Mouse (Mus musculus) kidney, embryonic 16.5 days (tissue): Measurements from ENCODE around the gene Arpc5l. TPM values are rescaled to one million over a fixed set of nuclear protein-coding genes. Genes with fewer than 3 reads are reported as not detected.

Experiments used
- ATAC-seq: fragments of 200-750 bp; cut with Nextera tagmentation; 2 replicates; pipeline ENCODE4 v1.8.0; 2017; ENCODE audit warnings: moderate TSS enrichment; ENCODE audit not compliant: low FRiP score, low TSS enrichment
- H3K27ac ChIP-seq: fragments of 300-500 bp; sonication (generic); 2 replicates; pipeline ENCODE4 v1.5.1; 2014; ENCODE audit warnings: low read length
- H3K27me3 ChIP-seq: fragments of 300-500 bp; sonication (generic); 2 replicates; pipeline ENCODE4 v1.6.1; 2014; ENCODE audit warnings: low read length, control low read depth, mixed read lengths; ENCODE audit not compliant: insufficient read depth
- H3K36me3 ChIP-seq: fragments of 300-500 bp; sonication (generic); 2 replicates; pipeline ENCODE4 v1.6.1; 2014; ENCODE audit warnings: low read length, control low read depth, mixed read lengths; ENCODE audit not compliant: insufficient read depth
- H3K4me1 ChIP-seq: fragments of 300-500 bp; sonication (generic); 2 replicates; pipeline ENCODE4 v1.6.1; 2014; ENCODE audit warnings: low read length, control low read depth, mixed read lengths; ENCODE audit not compliant: insufficient read depth
- H3K4me2 ChIP-seq: fragments of 300-500 bp; sonication (generic); replicated peaks from 2 replicates; pipeline ENCODE4 v1.6.1; 2014; ENCODE audit warnings: low read depth, low read length
- H3K4me3 ChIP-seq: fragments of 300-500 bp; sonication (generic); 2 replicates; pipeline ENCODE4 v1.5.1; 2014; ENCODE audit warnings: mild to moderate bottlenecking, low read length
- H3K9ac ChIP-seq: fragments of 300-500 bp; sonication (generic); replicated peaks from 2 replicates; pipeline ENCODE4 v1.6.1; 2014; ENCODE audit warnings: low read length
- H3K9me3 ChIP-seq: fragments of 300-500 bp; sonication (generic); 2 replicates; pipeline ENCODE4 v1.6.1; 2016; ENCODE audit warnings: low read length, control low read depth
- WGBS: fragments of 180-500 bp; shearing (Covaris S2); extraction: QIAGEN DNeasy Blood & Tissue Kit; methylation state at CpG from one replicate; pipeline ENCODE4 v1.1.7; 2014; 5-methylcytosine and 5-hydroxymethylcytosine counted together
- polyA plus RNA-seq: library from polyadenylated mRNA; unstranded; fragments of >200 nt; fragmentation: Nextera tagmentation; extraction: Ambion mirVana; gene quantifications from 2 replicates; pipeline ENCODE4 v1.2.1, GENCODE M21; 2015

Gene Arpc5l
- polyA plus RNA-seq, 1 experiment from 2014 or later: 114 TPM

DNA sequence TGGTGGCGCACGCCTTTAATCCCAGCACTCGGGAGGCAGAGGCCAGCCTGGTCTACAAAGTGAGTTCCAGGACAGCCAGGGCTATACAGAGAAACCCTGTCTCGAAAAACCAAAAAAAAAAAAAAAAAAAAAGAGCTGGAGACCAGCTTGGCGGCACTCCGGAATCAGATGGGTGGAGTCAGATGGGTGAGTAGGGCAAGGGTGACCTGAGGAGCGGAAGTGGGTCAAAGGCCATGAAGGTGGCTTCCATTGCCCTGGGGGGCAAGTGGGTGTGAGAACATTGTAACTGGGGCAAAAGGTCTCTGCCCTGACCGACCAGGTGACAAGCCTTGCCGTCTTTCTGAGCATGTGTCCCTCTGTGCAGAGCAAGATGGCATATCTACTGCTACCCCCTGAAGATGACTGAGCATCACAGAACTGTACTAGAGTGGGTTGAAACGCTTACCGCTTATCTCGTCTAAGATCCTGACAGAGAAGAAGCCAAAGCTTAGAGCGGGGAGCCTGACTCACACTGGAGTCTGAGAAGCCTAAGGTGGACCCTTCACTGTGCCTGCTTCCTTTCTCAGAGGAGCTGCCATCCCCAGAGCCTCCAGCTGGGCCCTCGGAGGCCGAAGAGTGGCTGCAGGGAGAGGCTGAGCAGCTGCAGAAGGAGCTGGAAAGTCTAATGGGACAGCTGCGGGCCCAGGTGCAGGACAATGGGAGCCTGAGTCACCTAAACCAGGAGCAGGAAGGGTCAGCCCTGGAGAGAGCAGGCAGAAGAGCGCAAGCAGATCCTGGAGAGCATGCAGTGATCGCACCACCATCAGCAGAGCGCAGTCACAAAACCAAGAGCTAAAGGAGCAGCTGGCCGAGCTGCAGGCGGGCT is 29.0 kb upstream of the Arpc5l start:
- Histone ChIP-seq H3K27ac (no peak overlapping the region), H3K9ac (no peak overlapping the region), H3K4me3 (no peak overlapping the region), H3K36me3 (no peaks in the 10 kb centered on the region), H3K27me3 (no peaks in the 10 kb centered on the region), H3K4me2 (no peak overlapping the region), H3K4me1 (no peaks in the 10 kb centered on the region), H3K9me3 (no peaks in the 10 kb centered on the region)
- WGBS: 80% methylated on average over 19 of the region's 21 CpGs
- no peak for ATAC-seq

DNA sequence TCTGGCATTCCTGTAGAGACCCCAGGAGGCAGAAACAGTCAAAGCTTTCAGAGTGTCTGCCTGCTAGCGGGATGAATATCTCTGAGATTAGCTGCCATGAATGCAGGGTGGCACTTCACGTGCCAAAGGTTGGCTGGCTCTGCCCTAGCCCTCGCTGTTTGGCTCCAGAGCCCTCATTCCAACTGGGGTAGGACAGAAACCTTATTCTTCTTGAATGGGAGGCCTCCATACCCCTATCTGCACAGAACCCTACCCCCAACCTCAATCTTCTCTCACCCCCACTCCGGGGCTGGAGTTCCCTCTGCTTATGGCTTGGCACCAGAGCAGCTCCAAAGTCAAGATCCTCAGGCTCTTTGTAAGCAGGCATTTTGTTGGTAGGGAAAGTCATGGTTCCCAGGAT is 27.3 kb upstream of the Arpc5l start:
- Histone ChIP-seq H3K9ac (no peak overlapping the region), H3K4me1 (no peaks in the 10 kb centered on the region), H3K27me3 (no peaks in the 10 kb centered on the region), H3K4me3 (no peak overlapping the region), H3K36me3 (no peaks in the 10 kb centered on the region), H3K27ac (no peak overlapping the region), H3K9me3 (no peaks in the 10 kb centered on the region), H3K4me2 (no peak overlapping the region)
- ATAC-seq: no peak
- 82% methylated on average over 4 of the region's 4 CpGs for WGBS

DNA sequence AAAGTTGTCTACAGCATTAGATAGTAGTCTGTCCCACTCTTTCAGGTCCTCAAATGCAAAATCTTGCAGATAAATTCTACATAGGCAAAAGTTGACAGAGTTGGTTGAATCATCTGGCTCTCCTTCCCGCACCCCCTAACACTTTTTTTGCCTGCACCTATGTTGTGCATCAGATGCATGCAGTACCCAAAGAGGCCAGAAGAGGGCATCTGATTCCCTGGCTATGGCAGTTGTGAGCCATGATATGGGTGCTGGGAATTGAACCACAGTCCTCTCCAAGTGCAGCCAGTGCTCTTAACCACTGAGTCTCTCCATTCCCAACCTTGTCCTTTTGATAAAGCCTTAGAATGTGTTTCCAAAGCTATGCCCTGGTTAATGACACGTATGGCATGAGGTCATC is 21.7 kb upstream of the Arpc5l start:
- Histone ChIP-seq H3K9ac (no peak overlapping the region), H3K4me3 (no peak overlapping the region), H3K4me2 (no peak overlapping the region), H3K9me3 (no peaks in the 10 kb centered on the region), H3K27me3 (no peaks in the 10 kb centered on the region), H3K27ac (no peak overlapping the region), H3K4me1 (no peaks in the 10 kb centered on the region), H3K36me3 (no peaks in the 10 kb centered on the region)
- no peak for ATAC-seq
- WGBS: 98% methylated on average over 2 of the region's 2 CpGs

DNA sequence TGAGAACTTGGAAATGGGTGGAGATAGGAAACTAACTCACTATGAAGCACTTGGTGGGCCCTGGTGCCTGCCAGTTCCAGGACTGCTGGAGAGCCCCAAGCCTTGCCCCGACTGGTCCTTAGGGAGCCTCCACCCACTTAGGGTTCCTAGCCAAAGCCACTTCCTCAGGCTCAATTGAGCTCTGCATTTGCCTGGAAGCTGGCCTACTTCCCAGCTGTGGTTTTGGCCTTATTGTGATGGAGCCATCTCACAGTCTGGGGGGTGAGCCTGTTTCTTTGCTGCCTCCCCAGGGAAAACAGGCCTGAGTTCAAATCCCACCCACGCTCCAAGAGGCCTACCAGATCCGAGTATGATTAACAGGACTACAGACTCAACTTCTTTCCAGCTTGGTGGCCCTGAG is 18.6 kb upstream of the Arpc5l start:
- H3K4me3 ChIP-seq: no peak overlapping the region
- H3K27me3 ChIP-seq: no peaks in the 10 kb centered on the region
- 76% methylated on average over 3 of the region's 3 CpGs for WGBS
- no peak overlapping the region for H3K27ac ChIP-seq
- no peaks in the 10 kb centered on the region for H3K4me1 ChIP-seq
- no peak for ATAC-seq
- no peaks in the 10 kb centered on the region for H3K9me3 ChIP-seq
- no peaks in the 10 kb centered on the region for H3K36me3 ChIP-seq
- no peak overlapping the region for H3K9ac ChIP-seq
- H3K4me2 ChIP-seq: no peak overlapping the region

DNA sequence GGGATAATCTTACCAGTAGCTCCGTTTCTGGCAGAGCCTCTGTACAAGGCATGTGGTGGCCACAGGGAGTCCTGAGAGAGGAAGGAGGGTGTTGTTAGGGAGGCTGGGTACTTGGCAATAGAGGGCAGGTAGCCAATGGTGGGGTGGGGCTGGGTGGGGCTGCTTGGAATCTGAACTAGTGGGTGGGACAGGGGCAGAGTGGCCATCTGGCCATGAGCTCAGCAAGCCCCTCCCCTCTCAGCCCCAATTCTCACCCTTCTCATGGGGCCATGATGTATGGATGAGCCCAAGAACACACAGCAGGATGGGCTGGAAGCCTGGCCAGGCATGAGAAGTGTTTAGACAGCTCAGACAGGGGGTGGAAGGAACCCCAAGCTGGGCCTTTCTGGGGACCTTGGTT is 17.8 kb upstream of the Arpc5l start:
- no peak for ATAC-seq
- no peaks in the 10 kb centered on the region for H3K27me3 ChIP-seq
- no peaks in the 10 kb centered on the region for H3K4me1 ChIP-seq
- H3K27ac ChIP-seq: no peak overlapping the region
- H3K9me3 ChIP-seq: no peaks in the 10 kb centered on the region
- no peaks in the 10 kb centered on the region for H3K36me3 ChIP-seq
- WGBS: 61% methylated on average over 1 of the region's 1 CpGs
- no peak overlapping the region for H3K9ac ChIP-seq
- H3K4me2 ChIP-seq: no peak overlapping the region
- no peak overlapping the region for H3K4me3 ChIP-seq

DNA sequence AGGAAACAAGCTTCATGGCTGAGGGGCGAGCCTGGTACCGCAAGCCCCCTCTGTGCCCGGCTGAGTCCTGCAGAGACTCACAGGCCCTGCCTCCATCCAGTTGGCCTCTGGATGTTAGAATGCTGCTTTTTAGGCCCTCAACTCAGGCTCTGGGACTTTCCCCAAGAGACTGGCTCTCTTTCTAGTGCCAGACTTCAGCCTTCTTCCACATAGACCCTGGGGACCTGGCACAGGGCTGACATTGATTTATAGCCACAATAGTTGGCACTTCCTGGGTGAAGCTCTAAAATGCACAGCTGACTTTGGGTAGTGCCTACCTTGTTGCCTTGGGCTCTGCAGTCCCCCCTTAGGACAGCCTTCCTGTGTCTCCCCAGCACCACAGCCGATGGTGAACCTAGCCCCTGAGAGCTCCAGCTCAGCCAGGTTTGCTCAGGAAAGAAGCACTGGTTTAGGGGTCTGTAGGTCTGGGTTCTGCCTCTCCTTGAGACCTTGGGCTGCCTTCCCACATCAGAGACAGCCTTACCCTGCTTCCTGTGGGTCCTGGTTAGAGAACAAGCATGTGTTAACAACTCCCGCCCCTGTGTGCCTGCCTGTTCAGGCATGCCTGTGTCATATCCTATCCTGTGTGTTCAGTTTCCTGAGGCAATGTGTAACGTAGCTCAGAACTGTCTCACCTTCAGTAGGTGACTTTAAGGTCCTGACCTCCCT is 17.2 kb upstream of the Arpc5l start:
- no peak overlapping the region for H3K4me2 ChIP-seq
- no peaks in the 10 kb centered on the region for H3K4me1 ChIP-seq
- H3K9me3 ChIP-seq: no peaks in the 10 kb centered on the region
- no peaks in the 10 kb centered on the region for H3K36me3 ChIP-seq
- WGBS: 84% methylated on average over 6 of the region's 6 CpGs
- no peak overlapping the region for H3K4me3 ChIP-seq
- no peak for ATAC-seq
- H3K27ac ChIP-seq: no peak overlapping the region
- no peak overlapping the region for H3K9ac ChIP-seq
- H3K27me3 ChIP-seq: no peaks in the 10 kb centered on the region

DNA sequence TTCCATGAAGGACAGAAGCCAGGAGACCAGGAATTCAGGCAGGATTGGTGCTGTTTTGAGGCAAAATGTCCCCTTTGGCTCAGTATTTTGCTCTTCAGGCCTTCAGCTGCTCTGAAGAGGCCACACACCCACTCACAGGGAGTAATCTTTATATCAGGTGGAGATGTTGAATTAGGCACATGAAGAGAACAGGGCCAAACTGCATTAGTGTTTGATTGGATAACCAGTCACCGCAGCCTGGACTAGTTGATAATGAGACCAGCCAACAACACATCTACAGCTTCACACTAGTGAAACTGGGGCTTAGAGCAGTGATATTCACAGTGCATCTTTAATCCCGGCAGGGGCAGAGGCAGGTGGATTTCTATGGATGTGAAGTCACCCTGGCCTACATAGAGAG is 16.2 kb upstream of the Arpc5l start:
- ATAC-seq: no peak
- Histone ChIP-seq H3K36me3 (no peaks in the 10 kb centered on the region), H3K9me3 (no peaks in the 10 kb centered on the region), H3K4me2 (no peak overlapping the region), H3K9ac (no peak overlapping the region), H3K4me1 (no peaks in the 10 kb centered on the region), H3K4me3 (no peak overlapping the region), H3K27me3 (no peaks in the 10 kb centered on the region), H3K27ac (no peak overlapping the region)
- WGBS: 93% methylated on average over 2 of the region's 2 CpGs

DNA sequence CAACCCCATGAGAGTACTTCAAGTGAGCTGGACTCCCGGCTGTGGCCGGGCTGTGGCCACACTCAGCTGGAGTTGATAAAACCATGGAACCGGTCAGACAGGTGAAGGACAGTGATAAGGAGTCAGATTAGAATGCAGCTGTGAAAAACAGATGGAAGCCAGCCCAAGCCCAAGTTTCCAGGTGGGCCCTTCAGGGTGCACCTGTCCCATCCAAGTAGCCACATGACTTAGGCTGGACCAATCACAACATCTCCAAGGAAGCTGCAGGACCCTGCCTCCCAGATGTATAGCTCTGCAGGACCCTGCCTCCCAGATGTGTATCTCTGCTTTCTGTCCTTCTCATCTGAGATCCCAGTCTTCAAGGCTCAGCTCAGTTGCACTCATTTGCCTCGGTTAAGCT is 13.1 kb upstream of the Arpc5l start:
- 74% methylated on average over 4 of the region's 4 CpGs for WGBS
- Histone ChIP-seq H3K4me1 (no peaks in the 10 kb centered on the region), H3K27me3 (no peaks in the 10 kb centered on the region), H3K4me3 (no peak overlapping the region), H3K27ac (no peak overlapping the region), H3K9ac (no peak overlapping the region), H3K36me3 (no peaks in the 10 kb centered on the region), H3K9me3 (no peaks in the 10 kb centered on the region), H3K4me2 (no peak overlapping the region)
- no peak for ATAC-seq

DNA sequence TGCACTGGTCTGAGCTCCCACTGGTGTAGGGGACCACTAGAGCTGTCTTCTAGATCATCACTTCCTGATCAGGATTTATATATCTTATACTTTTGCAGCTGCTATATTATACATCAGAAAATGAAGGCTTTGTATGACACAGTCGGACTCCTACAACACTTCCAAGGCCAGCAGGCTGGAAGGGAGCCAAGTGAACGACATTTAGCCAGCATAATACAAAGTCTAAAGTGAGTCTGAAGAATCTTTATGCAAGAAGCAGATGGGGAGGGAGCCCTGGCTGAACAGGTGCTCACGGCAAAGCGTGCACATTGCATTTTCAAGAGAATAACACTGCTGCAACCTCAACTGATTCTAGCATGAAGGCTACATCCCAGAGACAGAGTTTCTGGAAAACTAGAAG is 12.7 kb upstream of the Arpc5l start:
- WGBS: 41% methylated on average over 4 of the region's 4 CpGs
- H3K4me3 ChIP-seq: no peak overlapping the region
- ATAC-seq: no peak
- no peaks in the 10 kb centered on the region for H3K4me1 ChIP-seq
- no peaks in the 10 kb centered on the region for H3K36me3 ChIP-seq
- H3K9ac ChIP-seq: no peak overlapping the region
- H3K27ac ChIP-seq: no peak overlapping the region
- no peaks in the 10 kb centered on the region for H3K27me3 ChIP-seq
- H3K9me3 ChIP-seq: no peaks in the 10 kb centered on the region
- no peak overlapping the region for H3K4me2 ChIP-seq
